Mouse (Mus musculus) neutrophil, adult 5-6 weeks (primary cell): ENCODE measurements around the gene Slc25a22. TPM values are rescaled to one million over a fixed set of nuclear protein-coding genes. Genes with fewer than 3 reads are reported as not detected.

Source experiments
- ATAC-seq: fragments of 151-379, 151-347 bp; 2 replicates; pipeline ENCODE4 v1.8.0; 2017; ENCODE audit warnings: mild to moderate bottlenecking, moderate TSS enrichment; ENCODE audit not compliant: insufficient number of reproducible peaks, poor library complexity, low FRiP score, severe bottlenecking; ENCODE audit errors: extremely low read depth
- total RNA-seq: library from RNA; stranded (forward); fragments of 200-1000 nt; gene quantifications from 2 replicates; pipeline ENCODE4 v1.2.3, GENCODE M21; 2017

Gene Slc25a22
- total RNA-seq, 1 experiment from 2014 or later: 4.9 TPM

- ATAC-seq: peak; percentile 91
Observed at GRCm38 (mm10) chr7:141391625-141392551, 45.8 kb downstream of the Slc25a22 start, which contains the start of gene Taldo1. Taldo1 (plus strand) TSS chr7:141392199.

DNA sequence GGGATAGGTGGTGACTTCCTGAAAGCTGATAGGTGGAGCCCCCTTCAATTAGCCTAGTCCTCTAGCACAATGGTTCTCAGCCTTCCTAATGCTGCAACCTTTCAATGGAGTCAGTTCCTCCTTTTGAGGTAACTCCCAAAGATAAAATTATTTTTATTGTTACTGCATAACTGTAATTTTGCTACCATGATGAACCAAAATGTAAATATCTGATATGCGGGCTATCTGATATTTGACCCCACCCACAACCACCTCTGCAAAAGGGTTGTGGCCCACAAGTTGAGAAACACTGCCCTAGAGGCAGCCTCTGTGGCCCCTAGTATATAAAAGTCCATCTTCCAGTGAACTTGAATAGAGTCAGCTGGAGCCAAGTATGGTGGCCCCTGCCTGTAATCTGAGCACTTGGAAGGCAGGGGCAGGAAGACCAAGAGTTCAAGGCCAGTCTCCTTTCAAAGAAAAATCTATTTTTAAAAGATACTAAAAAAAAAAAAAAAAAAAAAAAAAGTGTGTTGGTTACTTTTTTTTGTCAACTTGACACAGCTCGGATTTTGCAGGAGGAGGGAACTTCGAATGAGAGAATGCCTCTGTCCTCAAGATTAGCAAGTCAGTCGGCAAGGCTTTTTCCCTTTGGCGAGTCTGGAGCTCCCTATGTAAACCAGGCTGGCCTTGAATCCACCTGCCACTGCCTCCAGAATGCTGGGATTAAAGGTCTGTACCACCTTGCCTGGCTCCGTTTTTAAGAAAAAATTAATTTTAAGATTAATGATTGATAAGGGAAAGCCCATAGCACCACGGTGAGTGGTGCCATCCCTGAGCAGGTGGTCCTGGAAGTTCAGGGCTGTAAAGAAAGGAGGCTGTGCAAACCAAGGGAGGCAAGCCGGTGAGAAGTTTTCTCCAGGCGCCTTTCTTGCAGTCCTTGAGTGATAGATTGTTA lies 47.1 kb downstream of the Slc25a22 start:
- ATAC-seq: no peak

GRCm38 (mm10) chr7:141388487-141389109 lies 49.1 kb downstream of the Slc25a22 start:
- ATAC-seq: no peak

GRCm38 (mm10) chr7:141387807-141388486 lies 49.7 kb downstream of the Slc25a22 start:
- no peak for ATAC-seq

GRCm38 (mm10) chr7:141381068-141381835 lies 56.4 kb downstream of the Slc25a22 start:
- ATAC-seq: peak; percentile 43; the same call in 1 of the 2 replicates

Other genes starting within 250 kb of the Slc25a22 start
- gene Hras, start 243.9 kb downstream of the Slc25a22 start, total RNA-seq: 13.7 and 23.8 TPM in 2 replicates
- gene Lrrc56, start 243.7 kb downstream of the Slc25a22 start, total RNA-seq: 1.9 and 3.9 TPM in 2 replicates
- gene Lmntd2, start 223.8 kb downstream of the Slc25a22 start, total RNA-seq: 2.6 and 3.2 TPM in 2 replicates
- 7.1 and 9.0 TPM in 2 replicates for gene Rassf7, start 222.0 kb downstream of the Slc25a22 start, total RNA-seq
- gene Phrf1, start 209.1 kb downstream of the Slc25a22 start, total RNA-seq: 82.6 and 97.8 TPM in 2 replicates
- 122 and 134 TPM in 2 replicates for gene Irf7, start 171.4 kb downstream of the Slc25a22 start, total RNA-seq
- not detected in 2 replicates for gene Cdhr5, start 161.1 kb downstream of the Slc25a22 start, total RNA-seq
- gene Sct, start 158.8 kb downstream of the Slc25a22 start, total RNA-seq: not detected in 2 replicates
- gene Drd4, start 145.9 kb downstream of the Slc25a22 start, total RNA-seq: not detected in 2 replicates
- gene Deaf1, start 110.2 kb downstream of the Slc25a22 start, total RNA-seq: 23.2 and 27.9 TPM in 2 replicates
- 24.2 and 24.7 TPM in 2 replicates for gene Tmem80, start 110.2 kb downstream of the Slc25a22 start, total RNA-seq
- gene Eps8l2, start 99.0 kb downstream of the Slc25a22 start, total RNA-seq: 3.1 and 7.9 TPM in 2 replicates
- gene Taldo1, start 45.7 kb downstream of the Slc25a22 start, total RNA-seq: 1,594 and 1,707 TPM in 2 replicates
- 16.8 and 21.9 TPM in 2 replicates for gene Gatd1, start 23.8 kb downstream of the Slc25a22 start, total RNA-seq
- gene Cend1, start 8.4 kb downstream of the Slc25a22 start, total RNA-seq: 0.25 TPM in 1 of 2 replicates, not detected in the other
- gene Pidd1, start 6.1 kb upstream of the Slc25a22 start, total RNA-seq: 2.9 and 6.5 TPM in 2 replicates
- gene Rplp2, start 9.5 kb upstream of the Slc25a22 start, total RNA-seq: 2,224 and 3,167 TPM in 2 replicates
- 74.4 and 78.7 TPM in 2 replicates for gene Pnpla2, start 17.3 kb upstream of the Slc25a22 start, total RNA-seq
- 2.8 and 3.2 TPM in 2 replicates for gene Cracr2b, start 23.2 kb upstream of the Slc25a22 start, total RNA-seq
- gene Cd151, start 29.5 kb upstream of the Slc25a22 start, total RNA-seq: 29.8 and 31.1 TPM in 2 replicates
- 10.5 and 13.1 TPM in 2 replicates for gene Polr2l, start 37.2 kb upstream of the Slc25a22 start, total RNA-seq
- not detected in 2 replicates for gene Tspan4, start 37.3 kb upstream of the Slc25a22 start, total RNA-seq
- 9.9 and 10.4 TPM in 2 replicates for gene Chid1, start 102.0 kb upstream of the Slc25a22 start, total RNA-seq
- gene Ap2a2, start 124.3 kb upstream of the Slc25a22 start, total RNA-seq: 32.4 and 35.7 TPM in 2 replicates
- not detected in 2 replicates for gene Muc6, start 217.4 kb upstream of the Slc25a22 start, total RNA-seq